Mouse (Mus musculus) lung, postnatal 0 days (tissue): Measurements from ENCODE around the gene Ptprn2. TPM values are rescaled to one million over a fixed set of nuclear protein-coding genes. Genes with fewer than 3 reads are reported as not detected.

Source experiments
- ATAC-seq: fragments of 200-750 bp; cut with Nextera tagmentation; 2 replicates; pipeline ENCODE4 v1.8.0; 2017; ENCODE audit warnings: moderate library complexity
- DNase-seq: peaks from one replicate; pipeline ENCODE4 v3.0.0-alpha.2; 2016; ENCODE audit warnings: low spot score
- H3K27ac ChIP-seq: fragments of 300-500 bp; sonication (generic); 2 replicates; pipeline ENCODE4 v1.5.1; 2014; ENCODE audit warnings: antibody characterized with exemption, mild to moderate bottlenecking, low read length, mixed read lengths
- H3K27me3 ChIP-seq: fragments of 300-500 bp; sonication (generic); replicated peaks from 2 replicates; pipeline ENCODE4 v1.6.1; 2014; ENCODE audit warnings: low read length, mixed read lengths; ENCODE audit not compliant: insufficient read depth
- H3K36me3 ChIP-seq: fragments of 300-500 bp; sonication (generic); 2 replicates; pipeline ENCODE4 v1.6.1; 2014; ENCODE audit warnings: low read length, mixed read lengths; ENCODE audit not compliant: insufficient read depth
- H3K4me1 ChIP-seq: fragments of 300-500 bp; sonication (generic); 2 replicates; pipeline ENCODE4 v1.6.1; 2014; ENCODE audit warnings: antibody characterized with exemption, low read depth, low read length, mixed read lengths; ENCODE audit not compliant: insufficient read depth
- H3K4me2 ChIP-seq: fragments of 300-500 bp; sonication (generic); replicated peaks from 2 replicates; pipeline ENCODE4 v1.6.1; 2014; ENCODE audit warnings: low read depth, mild to moderate bottlenecking, low read length, moderate library complexity, mixed read lengths
- H3K4me3 ChIP-seq: fragments of 300-500 bp; sonication (generic); 2 replicates; pipeline ENCODE4 v1.5.1; 2014; ENCODE audit warnings: low read depth, low read length
- H3K9ac ChIP-seq: fragments of 300-500 bp; sonication (generic); replicated peaks from 2 replicates; pipeline ENCODE4 v1.6.1; 2014; ENCODE audit warnings: low read depth, mild to moderate bottlenecking
- H3K9me3 ChIP-seq: fragments of 300-500 bp; sonication (generic); 2 replicates; pipeline ENCODE4 v1.6.1; 2016; ENCODE audit warnings: low read length, mixed read lengths
- CTCF ChIP-seq: IDR thresholded peaks from 2 replicates; pipeline ENCODE4 v1.5.1; 2016; ENCODE audit warnings: antibody characterized with exemption, mild to moderate bottlenecking
- EP300 ChIP-seq: IDR thresholded peaks from 2 replicates; pipeline ENCODE4 v1.6.1; 2016; ENCODE audit warnings: antibody characterized with exemption, mild to moderate bottlenecking, control low read depth
- WGBS: fragments of 180-500 bp; shearing (Covaris S2); extraction: QIAGEN DNeasy Blood & Tissue Kit; methylation state at CpG from one replicate; pipeline ENCODE4 v1.1.7; 2014; 5-methylcytosine and 5-hydroxymethylcytosine counted together
- polyA plus RNA-seq: library from polyadenylated mRNA; unstranded; fragments of >200 nt; fragmentation: Nextera tagmentation; extraction: Ambion mirVana; gene quantifications from 2 replicates; pipeline ENCODE4 v1.2.1, GENCODE M21; 2015

Ptprn2 gene
- polyA plus RNA-seq, 1 experiment from 2014 or later, result 0.24 TPM

DNA sequence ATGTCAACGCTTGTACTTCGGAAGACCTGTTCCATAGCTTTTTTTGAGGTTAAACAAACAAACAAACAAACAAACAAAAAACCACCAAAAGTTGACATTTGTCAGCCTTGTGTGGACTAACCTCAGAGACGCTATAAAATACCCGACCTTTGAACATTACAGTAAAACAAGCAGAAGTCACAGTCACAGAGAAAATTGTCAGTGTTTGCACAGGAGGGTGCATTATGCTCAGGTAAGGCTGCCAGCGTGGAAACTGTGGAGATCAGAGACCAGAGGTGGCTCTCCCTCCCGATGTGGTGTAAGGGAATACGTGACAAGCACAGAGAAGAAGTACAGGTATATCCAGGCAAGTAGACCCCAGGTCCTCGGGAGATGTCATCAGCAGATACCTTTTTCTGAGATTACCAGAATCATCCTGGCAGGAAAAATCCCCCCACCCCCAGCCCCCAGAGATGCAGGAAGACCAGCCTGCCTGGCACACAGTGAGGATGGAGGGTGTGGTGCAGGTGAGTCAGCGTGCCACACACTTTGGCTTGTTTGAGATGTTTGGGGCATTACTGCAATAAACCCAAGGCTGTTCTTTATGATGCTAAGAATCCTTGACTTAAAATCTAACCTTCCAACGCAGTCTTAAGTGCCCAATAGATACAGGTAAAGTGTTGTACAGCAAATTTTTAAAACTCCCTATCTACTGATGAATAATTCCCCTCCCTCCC is 136.0 kb downstream of the Ptprn2 start:
- TF ChIP-seq EP300 (no peak), CTCF (no peak)
- Histone ChIP-seq H3K4me1 (no peaks in the 10 kb centered on the region), H3K4me3 (no peak overlapping the region), H3K9ac (no peak overlapping the region), H3K9me3 (no peaks in the 10 kb centered on the region), H3K36me3 (no peaks in the 10 kb centered on the region), H3K27ac (no peak overlapping the region), H3K4me2 (no peak overlapping the region), H3K27me3 (no peaks in the 10 kb centered on the region)
- DNase-seq (no peak), ATAC-seq (no peak)
- WGBS, result 66% methylated on average over 10 of the region's 10 CpGs

DNA sequence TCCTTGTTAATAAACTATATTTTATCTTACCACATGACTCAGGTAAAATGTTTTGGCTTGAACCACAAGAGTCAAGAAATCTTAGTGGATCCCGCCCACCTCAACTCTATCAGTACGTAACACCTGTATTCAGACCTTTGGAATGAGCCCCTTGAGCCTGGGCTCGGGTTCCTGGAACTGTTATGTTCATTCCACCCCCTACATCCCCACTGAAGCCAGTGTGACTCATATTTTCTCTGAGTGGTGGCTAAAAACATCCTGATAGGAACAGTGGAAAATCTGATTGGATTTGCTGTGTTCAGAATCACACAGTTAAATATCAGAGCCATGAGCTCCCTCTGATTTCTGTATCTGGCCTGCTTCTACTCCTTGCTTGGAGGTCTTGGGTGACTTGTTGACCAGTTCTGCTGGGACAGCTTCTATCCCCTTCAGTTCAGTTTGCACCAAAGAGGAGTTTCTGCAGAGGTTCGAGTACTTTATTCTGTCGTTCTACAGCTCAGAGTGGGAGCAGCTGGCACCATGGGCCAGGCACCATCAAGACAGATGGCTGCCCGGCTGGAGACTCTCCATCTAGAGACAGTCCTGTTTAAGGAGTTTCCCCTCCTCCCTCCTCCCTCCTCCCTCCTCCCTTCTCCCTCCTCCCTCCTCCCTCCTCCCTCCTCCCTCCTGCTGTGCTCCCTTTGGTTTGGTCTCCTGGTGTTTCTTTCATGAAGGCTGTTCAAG is 137.3 kb downstream of the Ptprn2 start:
- Histone ChIP-seq H3K9ac (no peak overlapping the region), H3K4me3 (no peak overlapping the region), H3K9me3 (no peaks in the 10 kb centered on the region), H3K4me2 (no peak overlapping the region), H3K27ac (no peak overlapping the region), H3K4me1 (no peaks in the 10 kb centered on the region), H3K27me3 (no peaks in the 10 kb centered on the region), H3K36me3 (no peaks in the 10 kb centered on the region)
- peak; percentile 67 for DNase-seq
- ATAC-seq, result peak; percentile 78
- 42% methylated on average over 6 of the region's 6 CpGs for WGBS
- TF ChIP-seq CTCF (no peak), EP300 (peak; percentile 91)

DNA sequence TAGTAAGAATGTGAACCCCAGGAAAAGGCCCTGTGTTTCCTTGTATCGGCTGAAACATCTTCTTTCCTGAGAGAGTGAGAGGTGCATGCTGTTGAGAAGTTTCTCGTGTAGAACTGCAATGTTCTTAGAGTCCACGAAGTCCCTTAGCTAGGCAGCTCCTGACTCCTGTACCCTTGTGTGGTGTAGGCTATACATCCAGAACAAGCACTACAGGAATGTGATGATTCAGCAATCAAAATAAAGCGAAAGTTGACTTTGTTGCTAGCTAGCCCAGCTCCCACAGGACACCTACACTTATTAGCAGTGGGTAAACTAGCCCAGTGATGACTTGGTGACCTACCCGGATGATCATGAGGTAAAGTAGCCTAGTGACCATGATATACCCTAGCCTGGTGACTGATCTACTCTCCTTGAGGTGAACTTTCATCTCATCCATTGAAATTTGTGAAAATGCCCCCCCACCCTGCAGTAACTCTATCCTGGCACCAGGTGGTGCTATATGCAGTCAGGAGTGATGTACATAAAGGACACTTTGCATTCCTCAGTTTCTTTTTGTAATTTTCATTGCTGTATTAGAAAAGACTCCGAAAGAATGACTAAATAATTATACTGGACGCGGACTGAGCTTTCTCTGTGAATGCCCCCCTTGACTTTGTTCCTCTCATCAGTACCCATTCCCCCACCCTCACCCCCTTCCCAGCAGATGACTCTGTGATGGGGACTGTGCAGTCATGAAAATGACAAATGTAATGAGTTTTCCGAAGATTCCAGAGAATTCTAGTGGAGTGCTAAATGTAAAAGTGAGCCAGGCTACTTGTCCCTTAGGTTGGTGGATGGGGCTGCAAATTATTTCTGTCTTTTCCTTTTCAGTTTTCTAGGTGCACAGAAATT is 140.1 kb downstream of the Ptprn2 start:
- WGBS, result 44% methylated on average over 9 of the region's 9 CpGs
- Histone ChIP-seq H3K36me3 (no peaks in the 10 kb centered on the region), H3K4me1 (no peaks in the 10 kb centered on the region), H3K9ac (no peak overlapping the region), H3K27ac (no peak overlapping the region), H3K9me3 (no peaks in the 10 kb centered on the region), H3K4me2 (no peak overlapping the region), H3K4me3 (no peak overlapping the region), H3K27me3 (no peaks in the 10 kb centered on the region)
- TF ChIP-seq CTCF, result peak; percentile 87
- no peak for TF ChIP-seq EP300
- ATAC-seq, result no peak
- DNase-seq, result peak; percentile 61

DNA sequence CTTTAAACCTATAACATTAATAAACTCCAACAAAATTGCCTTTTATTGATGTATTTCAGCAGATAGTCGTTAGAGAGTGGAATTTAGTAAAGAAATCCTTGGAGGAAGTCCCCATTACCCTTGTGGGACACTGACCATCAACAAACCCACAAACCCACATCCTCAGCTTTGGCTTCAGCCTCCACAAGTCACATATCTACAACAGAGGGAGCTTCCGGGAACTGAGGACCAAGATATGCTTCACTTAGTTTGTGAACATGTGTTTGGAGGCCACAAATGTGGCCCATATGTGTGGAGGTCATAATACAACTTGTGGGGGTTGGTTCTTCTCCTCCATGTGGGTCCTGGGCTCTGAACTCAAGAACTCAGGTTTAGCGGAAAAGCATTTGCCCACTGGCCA is 143.5 kb downstream of the Ptprn2 start:
- H3K9ac ChIP-seq, result no peak overlapping the region
- H3K9me3 ChIP-seq, result no peaks in the 10 kb centered on the region
- H3K4me1 ChIP-seq, result no peaks in the 10 kb centered on the region
- H3K27me3 ChIP-seq, result no peaks in the 10 kb centered on the region
- no peak overlapping the region for H3K4me3 ChIP-seq
- H3K4me2 ChIP-seq, result no peak overlapping the region
- no peaks in the 10 kb centered on the region for H3K36me3 ChIP-seq
- TF ChIP-seq EP300 (no peak), CTCF (no peak)
- DNase-seq (no peak), ATAC-seq (no peak)
- 74% methylated on average over 3 of the region's 3 CpGs for WGBS
- H3K27ac ChIP-seq, result no peak overlapping the region

DNA sequence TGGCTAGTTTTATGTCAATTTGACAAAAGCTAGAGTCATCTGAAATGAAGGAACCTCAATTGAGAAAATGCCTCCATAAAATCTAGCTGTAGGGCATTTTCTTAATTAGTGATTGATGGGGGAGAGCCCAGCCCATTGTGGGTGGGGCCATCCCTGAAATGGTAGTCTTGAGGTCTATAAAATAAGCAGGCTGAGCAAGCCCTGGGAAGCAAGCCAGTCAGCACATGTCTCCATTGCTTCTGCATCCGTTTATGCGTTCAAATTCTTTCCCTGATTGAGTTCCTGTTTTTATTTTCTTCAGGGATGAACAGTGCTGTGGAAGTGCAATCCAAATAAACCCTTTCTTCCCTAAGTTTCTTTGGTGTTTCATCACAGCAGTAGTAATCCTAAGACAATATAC is 152.0 kb downstream of the Ptprn2 start:
- Histone ChIP-seq H3K27me3 (no peaks in the 10 kb centered on the region), H3K36me3 (no peaks in the 10 kb centered on the region), H3K4me3 (no peak overlapping the region), H3K4me2 (no peak overlapping the region), H3K27ac (no peak overlapping the region), H3K4me1 (no peaks in the 10 kb centered on the region), H3K9me3 (no peaks in the 10 kb centered on the region), H3K9ac (no peak overlapping the region)
- no peak for ATAC-seq
- DNase-seq, result no peak
- 57% methylated on average over 2 of the region's 2 CpGs for WGBS
- TF ChIP-seq EP300 (no peak), CTCF (no peak)

DNA sequence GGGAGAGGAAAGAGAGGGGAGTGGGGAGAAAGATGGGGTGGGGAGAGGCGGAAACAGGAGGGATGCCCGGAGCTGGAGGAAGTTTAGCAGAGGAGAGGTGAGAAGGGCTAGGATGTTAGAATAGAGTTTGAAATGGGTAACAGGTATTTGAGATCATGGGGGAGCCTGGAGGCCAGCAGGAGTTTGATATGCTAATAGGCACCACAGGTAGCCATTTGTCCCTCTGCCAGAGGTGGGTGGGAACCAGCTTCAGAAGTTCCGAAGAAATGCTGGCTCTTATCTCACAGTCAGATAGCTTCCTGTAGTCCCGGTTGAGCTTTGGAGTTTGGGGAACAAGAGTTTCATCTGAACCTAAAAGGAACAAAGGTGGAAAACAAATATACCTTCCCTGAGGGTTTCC is 155.4 kb downstream of the Ptprn2 start:
- H3K4me2 ChIP-seq, result no peak overlapping the region
- TF ChIP-seq EP300, result no peak
- no peak for TF ChIP-seq CTCF
- no peak overlapping the region for H3K4me3 ChIP-seq
- H3K36me3 ChIP-seq, result no peaks in the 10 kb centered on the region
- no peaks in the 10 kb centered on the region for H3K27me3 ChIP-seq
- no peak overlapping the region for H3K27ac ChIP-seq
- no peak for ATAC-seq
- no peak for DNase-seq
- H3K9ac ChIP-seq, result no peak overlapping the region
- 6% methylated on average over 4 of the region's 4 CpGs for WGBS
- no peaks in the 10 kb centered on the region for H3K9me3 ChIP-seq
- H3K4me1 ChIP-seq, result no peaks in the 10 kb centered on the region
